Mouse (Mus musculus): Measurements from ENCODE around the gene Sf3b3.

GRCm38 (mm10) chr8:110793511-110793910, 53.1 kb downstream of the Sf3b3 start:
- TF ChIP-seq CTCF (IDR thresholded peaks at IDR 0.05; ENCODE audit: borderline replicate concordance, control insufficient read depth, extremely low read depth, insufficient read depth, low read length, poor library complexity) (no peak), POLR2A (IDR thresholded peaks at IDR 0.05; ENCODE audit: control insufficient read depth, extremely low read depth, insufficient read depth, low read length, poor library complexity) (no peak)
